Mouse (Mus musculus) liver, postnatal 0 days (tissue): ENCODE results near the gene Rab11a. TPM values are rescaled to one million over a fixed set of nuclear protein-coding genes. Genes with fewer than 3 reads are reported as not detected.
A peak's percentile ranks its signal among the peaks of the same experiment; 100 is the strongest.

ENCODE experiments used
- ATAC-seq: fragments of 200-750 bp; cut with Nextera tagmentation; 2 replicates; pipeline ENCODE4 v1.8.0; 2017; ENCODE audit warnings: mild to moderate bottlenecking, moderate library complexity
- DNase-seq: peaks from one replicate; pipeline ENCODE4 v3.0.0-alpha.2; 2016
- H3K27ac ChIP-seq: fragments of 300-500 bp; sonication (generic); 2 replicates; pipeline ENCODE4 v1.5.1; 2014; ENCODE audit warnings: antibody characterized with exemption, moderate library complexity, mild to moderate bottlenecking, low read depth
- H3K27me3 ChIP-seq: fragments of 300-500 bp; sonication (generic); 2 replicates; pipeline ENCODE4 v1.6.1; 2014; ENCODE audit warnings: low read length, control low read depth, mixed read lengths; ENCODE audit not compliant: insufficient read depth
- H3K36me3 ChIP-seq: fragments of 300-500 bp; sonication (generic); replicated peaks from 2 replicates; pipeline ENCODE4 v1.6.1; 2014; ENCODE audit warnings: mild to moderate bottlenecking, control low read depth, low read length, moderate library complexity, mixed read lengths; ENCODE audit not compliant: insufficient read depth
- H3K4me1 ChIP-seq: fragments of 300-500 bp; sonication (generic); 2 replicates; pipeline ENCODE4 v1.6.1; 2014; ENCODE audit warnings: antibody characterized with exemption, mild to moderate bottlenecking, control low read depth; ENCODE audit not compliant: insufficient read depth
- H3K4me2 ChIP-seq: fragments of 300-500 bp; sonication (generic); 2 replicates; pipeline ENCODE4 v1.6.1; 2014; ENCODE audit warnings: low read depth, mild to moderate bottlenecking, low read length, moderate library complexity, mixed read lengths
- H3K4me3 ChIP-seq: fragments of 300-500 bp; sonication (generic); 2 replicates; pipeline ENCODE4 v1.5.1; 2014; ENCODE audit warnings: low read depth, low read length
- H3K9ac ChIP-seq: fragments of 300-500 bp; sonication (generic); replicated peaks from 2 replicates; pipeline ENCODE4 v1.6.1; 2014; ENCODE audit warnings: mild to moderate bottlenecking, moderate library complexity
- H3K9me3 ChIP-seq: fragments of 300-500 bp; sonication (generic); 2 replicates; pipeline ENCODE4 v1.6.1; 2016; ENCODE audit warnings: mild to moderate bottlenecking, control low read depth, low read length, mixed read lengths
- CTCF ChIP-seq: sonication (generic); IDR thresholded peaks from 2 replicates; pipeline ENCODE4 v1.5.1; 2016; ENCODE audit warnings: antibody characterized with exemption, low read depth
- EP300 ChIP-seq: IDR thresholded peaks from 2 replicates; pipeline ENCODE4 v1.6.1; 2016; ENCODE audit warnings: antibody characterized with exemption, low read depth, mild to moderate bottlenecking
- WGBS: fragments of 180-500 bp; shearing (Covaris S2); extraction: QIAGEN DNeasy Blood & Tissue Kit; methylation state at CpG from one replicate; pipeline ENCODE4 v1.1.7; 2014; ENCODE audit not compliant: insufficient replicate concordance; 5-methylcytosine and 5-hydroxymethylcytosine counted together
- polyA plus RNA-seq: library from polyadenylated mRNA; unstranded; fragments of >200 nt; fragmentation: Nextera tagmentation; extraction: Ambion mirVana; gene quantifications from 2 replicates; pipeline ENCODE4 v1.2.1, GENCODE M21; 2015

The Rab11a gene
- polyA plus RNA-seq, 1 experiment from 2014 or later: 331 TPM

GRCm38 (mm10) chr9:64770411-64770849 lies 32.9 kb upstream of the Rab11a start:
- ATAC-seq: no peak

GRCm38 (mm10) chr9:64769911-64770310 lies 32.4 kb upstream of the Rab11a start:
- H3K27ac ChIP-seq: no peak overlapping the region
- ATAC-seq (no peak), DNase-seq (no peak)
- H3K36me3 ChIP-seq: no peaks in the 10 kb centered on the region
- WGBS: 92% methylated on average over 6 of the region's 6 CpGs
- no peak overlapping the region for H3K4me2 ChIP-seq
- H3K4me3 ChIP-seq: no peak overlapping the region
- H3K27me3 ChIP-seq: no peaks in the 10 kb centered on the region
- H3K9ac ChIP-seq: no peak overlapping the region
- no peaks in the 10 kb centered on the region for H3K9me3 ChIP-seq
- TF ChIP-seq CTCF: no peak
- no peak for TF ChIP-seq EP300
- peaks cover 18% of the 10 kb centered on the region for H3K4me1 ChIP-seq

More at GRCm38 (mm10) chr9:64770411-64770849, 32.9 kb upstream of the Rab11a start:
- no peak overlapping the region for H3K27ac ChIP-seq
- no peak overlapping the region for H3K9ac ChIP-seq
- no peaks in the 10 kb centered on the region for H3K9me3 ChIP-seq
- peaks cover 23% of the 10 kb centered on the region for H3K4me1 ChIP-seq
- no peaks in the 10 kb centered on the region for H3K36me3 ChIP-seq
- no peak overlapping the region for H3K4me3 ChIP-seq
- H3K27me3 ChIP-seq: no peaks in the 10 kb centered on the region
- no peak overlapping the region for H3K4me2 ChIP-seq
- DNase-seq: no peak
- WGBS: 71% methylated on average over 5 of the region's 5 CpGs
- TF ChIP-seq EP300 (no peak), CTCF (no peak)

DNA sequence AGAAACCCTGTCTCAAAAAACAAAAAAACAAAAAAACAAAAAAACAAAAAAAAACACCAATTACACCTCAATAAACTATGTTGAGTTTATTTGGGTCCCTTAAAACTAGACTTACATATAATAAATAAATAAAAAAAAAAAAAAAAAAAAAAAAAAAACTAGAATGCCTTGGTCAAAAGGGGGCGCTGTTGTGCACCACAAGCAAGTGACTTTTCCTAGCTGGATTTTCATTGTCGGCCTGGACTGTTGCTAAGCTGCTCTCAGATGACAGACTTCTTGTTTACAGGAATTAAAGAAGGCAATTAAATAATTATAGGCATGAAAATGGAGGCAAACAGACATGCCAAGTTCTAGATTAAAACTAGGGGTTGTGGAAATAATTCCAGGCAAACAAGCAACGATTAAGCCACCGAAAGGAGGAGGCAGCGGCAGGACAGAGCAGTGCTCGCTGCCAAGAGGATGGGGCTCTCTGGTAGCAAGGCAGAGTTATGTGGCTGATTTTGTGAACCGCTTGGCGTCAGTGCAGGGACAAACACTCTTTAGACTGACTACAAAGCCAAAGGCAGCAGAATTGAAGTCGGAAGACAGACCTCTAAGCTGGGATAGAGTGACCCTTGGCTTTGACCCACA lies 31.6 kb upstream of the Rab11a start:
- TF ChIP-seq CTCF (peak; percentile 68), EP300 (no peak)
- Histone ChIP-seq H3K4me1 (peaks cover 15% of the 10 kb centered on the region), H3K4me3 (no peak overlapping the region), H3K9ac (no peak overlapping the region), H3K27ac (no peak overlapping the region), H3K27me3 (no peaks in the 10 kb centered on the region), H3K9me3 (no peaks in the 10 kb centered on the region), H3K4me2 (no peak overlapping the region), H3K36me3 (no peaks in the 10 kb centered on the region)
- DNase-seq (peak; percentile 64), ATAC-seq (no peak)
- WGBS: 67% methylated on average over 9 of the region's 9 CpGs

- no peak for ATAC-seq
Observed at GRCm38 (mm10) chr9:64767796-64768195, 30.2 kb upstream of the Rab11a start.

DNA sequence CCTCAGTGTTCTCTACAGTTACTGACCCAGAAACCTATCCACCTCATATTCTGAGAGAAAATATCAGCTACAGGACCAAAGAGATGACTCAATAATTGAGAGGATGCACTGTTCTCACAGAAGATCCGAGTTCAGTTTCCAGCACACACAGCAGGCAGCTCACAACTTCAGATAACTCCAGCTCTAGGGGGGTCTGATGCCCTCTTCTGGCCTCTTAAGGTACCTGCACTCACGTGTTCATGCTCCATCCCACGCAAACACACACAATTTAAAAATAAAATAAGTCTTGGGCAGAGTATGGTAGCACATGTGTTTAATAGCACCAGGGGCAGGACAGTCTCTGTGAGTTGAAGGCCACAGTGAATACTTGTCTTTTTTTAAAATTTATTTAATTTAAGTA lies 28.6 kb upstream of the Rab11a start:
- no peaks in the 10 kb centered on the region for H3K36me3 ChIP-seq
- no peak overlapping the region for H3K9ac ChIP-seq
- TF ChIP-seq CTCF (no peak), EP300 (no peak)
- DNase-seq (no peak), ATAC-seq (no peak)
- WGBS: 86% methylated on average over 3 of the region's 3 CpGs
- H3K27ac ChIP-seq: no peak overlapping the region
- no peak overlapping the region for H3K4me3 ChIP-seq
- no peak overlapping the region for H3K4me2 ChIP-seq
- no peaks in the 10 kb centered on the region for H3K27me3 ChIP-seq
- H3K4me1 ChIP-seq: peaks cover 3% of the 10 kb centered on the region; the same call in 1 of the 2 replicates
- H3K9me3 ChIP-seq: no peaks in the 10 kb centered on the region

More at GRCm38 (mm10) chr9:64767796-64768195, 30.2 kb upstream of the Rab11a start:
- Histone ChIP-seq H3K4me1 (peaks cover 12% of the 10 kb centered on the region; the same call in 1 of the 2 replicates), H3K4me2 (no peak overlapping the region), H3K27me3 (no peaks in the 10 kb centered on the region), H3K4me3 (no peak overlapping the region), H3K27ac (no peak overlapping the region), H3K9me3 (no peaks in the 10 kb centered on the region), H3K36me3 (no peaks in the 10 kb centered on the region), H3K9ac (no peak overlapping the region)
- WGBS: 60% methylated on average over 1 of the region's 1 CpGs
- DNase-seq: no peak
- no peak for TF ChIP-seq CTCF
- TF ChIP-seq EP300: no peak

GRCm38 (mm10) chr9:64764824-64765223 lies 27.3 kb upstream of the Rab11a start:
- no peak for TF ChIP-seq CTCF
- TF ChIP-seq EP300: no peak
- no peaks in the 10 kb centered on the region for H3K36me3 ChIP-seq
- no peak overlapping the region for H3K4me3 ChIP-seq
- no peak overlapping the region for H3K9ac ChIP-seq
- H3K9me3 ChIP-seq: no peaks in the 10 kb centered on the region
- DNase-seq: no peak
- no peak overlapping the region for H3K4me2 ChIP-seq
- WGBS: 63% methylated on average over 2 of the region's 2 CpGs
- H3K4me1 ChIP-seq: no peaks in the 10 kb centered on the region
- no peak overlapping the region for H3K27ac ChIP-seq
- H3K27me3 ChIP-seq: no peaks in the 10 kb centered on the region
- ATAC-seq: no peak
